Mouse (Mus musculus) adrenal gland, postnatal 25 days (tissue): ENCODE data around the gene Olfr798. TPM values are rescaled to one million over a fixed set of nuclear protein-coding genes. Genes with fewer than 3 reads are reported as not detected.

Experiments
- DNase-seq: peaks from one replicate; pipeline ENCODE4 v3.0.0; 2021; ENCODE audit warnings: mixed read lengths
- long read RNA-seq: library from polyadenylated mRNA; stranded (forward); transcript quantifications from one replicate; pipeline ENCODE4 v2.0.0, GENCODE M21; 2021
- microRNA-seq, 2 experiments: library from miRNA; unstranded; fragments of <30 nt; microRNA quantifications; one replicate each; pipeline ENCODE4 v1.2.0; 2021
- total RNA-seq: library from RNA; stranded (reverse); gene quantifications from 2 replicates; pipeline ENCODE4 v1.2.3, GENCODE M21; 2021

The Olfr798 gene
- total RNA-seq, result not detected in 2 replicates
- long read RNA-seq, result 0 reads

GRCm38 (mm10) chr10:129627834-129628233 is at the start of gene Olfr798:
Gene Olfr798 (minus strand): TSS chr10:129627934.
- DNase-seq, result no peak

GRCm38 (mm10) chr10:129673765-129674164 is 46.0 kb upstream of the Olfr798 start, which contains the start of gene Olfr801:
Gene Olfr801 (minus strand): TSS chr10:129673865.
- DNase-seq, result no peak

- no peak for DNase-seq
These were observed 29.7 kb upstream of the Olfr798 start, which contains the start of gene Olfr800 for GRCm38 (mm10) chr10:129657394-129657793. Gene Olfr800 (plus strand): TSS chr10:129657694.

- no peak for DNase-seq
These were observed 24.0 kb upstream of the Olfr798 start for GRCm38 (mm10) chr10:129651763-129652162.

GRCm38 (mm10) chr10:129637184-129637583 is 9.4 kb upstream of the Olfr798 start, which contains the start of gene Olfr799:
Gene Olfr799 (plus strand): TSS chr10:129637484.
- no peak for DNase-seq

GRCm38 (mm10) chr10:129623251-129623650 is 4.5 kb downstream of the Olfr798 start:
- DNase-seq, result no peak

GRCm38 (mm10) chr10:129621724-129622123 is 6.0 kb downstream of the Olfr798 start:
- DNase-seq, result no peak

- DNase-seq, result no peak
These were observed 15.3 kb downstream of the Olfr798 start, which contains the start of gene Olfr796 for GRCm38 (mm10) chr10:129612470-129612869. Gene Olfr796 (minus strand): TSS chr10:129612570.

- no peak for DNase-seq
These were observed 50.7 kb downstream of the Olfr798 start for GRCm38 (mm10) chr10:129577066-129577465.

Small RNAs within 50 kb of the gene (microRNA-seq; reads per million reads assigned to microRNA genes)
- gene Gm23252, result 0 reads per million in 2 experiments

Other genes starting within 250 kb of the Olfr798 start
- gene Olfr784, start 243.9 kb downstream of the Olfr798 start, total RNA-seq, result not detected in 2 replicates
- not detected in 2 replicates for gene Olfr785, start 222.5 kb downstream of the Olfr798 start, total RNA-seq
- not detected in 2 replicates for gene Olfr786, start 200.6 kb downstream of the Olfr798 start, total RNA-seq
- gene Olfr787, start 166.1 kb downstream of the Olfr798 start, total RNA-seq, result not detected in 2 replicates
- gene Olfr788, start 156.9 kb downstream of the Olfr798 start, total RNA-seq, result not detected in 2 replicates
- not detected in 2 replicates for gene Olfr789, start 143.2 kb downstream of the Olfr798 start, total RNA-seq
- not detected in 2 replicates for gene Olfr790, start 129.4 kb downstream of the Olfr798 start, total RNA-seq
- gene Olfr791, start 106.1 kb downstream of the Olfr798 start, total RNA-seq, result not detected in 2 replicates
- not detected in 2 replicates for gene Olfr792, start 88.8 kb downstream of the Olfr798 start, total RNA-seq
- gene Olfr794, start 60.3 kb downstream of the Olfr798 start, total RNA-seq, result not detected in 2 replicates
- not detected in 2 replicates for gene Olfr796, start 15.4 kb downstream of the Olfr798 start, total RNA-seq
- gene Olfr799, start 9.6 kb upstream of the Olfr798 start, total RNA-seq, result not detected in 2 replicates
- gene Olfr800, start 29.8 kb upstream of the Olfr798 start, total RNA-seq, result not detected in 2 replicates
- not detected in 2 replicates for gene Olfr801, start 45.9 kb upstream of the Olfr798 start, total RNA-seq
- not detected in 2 replicates for gene Olfr802, start 60.2 kb upstream of the Olfr798 start, total RNA-seq
- not detected in 2 replicates for gene Olfr803, start 66.4 kb upstream of the Olfr798 start, total RNA-seq
- gene Olfr804, start 75.3 kb upstream of the Olfr798 start, total RNA-seq, result not detected in 2 replicates
- gene Olfr805, start 101.4 kb upstream of the Olfr798 start, total RNA-seq, result not detected in 2 replicates
- not detected in 2 replicates for gene Olfr806, start 114.0 kb upstream of the Olfr798 start, total RNA-seq
- not detected in 2 replicates for gene Olfr807, start 129.9 kb upstream of the Olfr798 start, total RNA-seq
- not detected in 2 replicates for gene Olfr808, start 137.5 kb upstream of the Olfr798 start, total RNA-seq
- gene Olfr809, start 146.7 kb upstream of the Olfr798 start, total RNA-seq, result not detected in 2 replicates
- not detected in 2 replicates for gene Olfr810, start 167.0 kb upstream of the Olfr798 start, total RNA-seq
- gene Olfr811, start 176.5 kb upstream of the Olfr798 start, total RNA-seq, result not detected in 2 replicates
- gene Olfr812, start 218.2 kb upstream of the Olfr798 start, total RNA-seq, result not detected in 2 replicates
- not detected in 2 replicates for gene Olfr813, start 227.4 kb upstream of the Olfr798 start, total RNA-seq